Comparison of ENCODE assay signal across 7 mouse cellular contexts in genomic region chr4:154927899-154928337, GRCm38 (mm10). TPM values are rescaled to one million over a fixed set of nuclear protein-coding genes. Genes with fewer than 3 reads are reported as not detected.
DNase-seq lines count a peak whose midpoint lies in the region; ATAC-seq and TF ChIP-seq lines count a peak whose summit lies in the region.

No protein-coding gene starts in this region.

- peaks cover 27 to 53% of the 10 kb centered on the region in 2 experiments for H3K4me1 ChIP-seq in CH12.LX (ENCODE audit: control insufficient read depth in 1 of 2, insufficient read depth in 2 of 2)
- H3K4me1 ChIP-seq in heart, postnatal 0 days (ENCODE audit: control insufficient read depth, insufficient read depth), result peaks cover 7% of the 10 kb centered on the region
- H3K4me1 ChIP-seq in limb, embryonic 13.5 days, result peaks cover 24% of the 10 kb centered on the region
- no peaks in the 10 kb centered on the region for H3K4me1 ChIP-seq in forebrain, embryonic 14.5 days (ENCODE audit: control insufficient read depth, insufficient read depth, low read length)

- no peak for TF ChIP-seq EP300 in CH12.LX (IDR thresholded peaks at IDR 0.05; ENCODE audit: low read length)
- TF ChIP-seq EP300 in heart, postnatal 0 days (IDR thresholded peaks at IDR 0.05; ENCODE audit: low read depth), result no peak

- no peak for TF ChIP-seq RAD21 in CH12.LX (IDR thresholded peaks at IDR 0.05; ENCODE audit: low read depth, low read length)

- WGBS in heart, postnatal 0 days, result 38% methylated on average over 5 of the region's 5 CpGs
- WGBS in limb, embryonic 13.5 days, result 13% methylated on average over 5 of the region's 5 CpGs
- 82% methylated on average over 5 of the region's 5 CpGs for WGBS in forebrain, embryonic 14.5 days

- H3K4me3 ChIP-seq in CH12.LX (replicated peaks in 1 of 3; ENCODE audit: low read depth in 2 of 3, low read length in 2 of 3, poor library complexity in 1 of 3), result peak overlapping the region; percentile 58 to 74 (median 67)
- H3K4me3 ChIP-seq in heart, postnatal 0 days (ENCODE audit: low read depth, low read length), result peak overlapping the region; percentile 28
- peak overlapping the region; percentile 8; the same call in 1 of the 2 replicates for H3K4me3 ChIP-seq in limb, embryonic 13.5 days
- H3K4me3 ChIP-seq in forebrain, embryonic 14.5 days (ENCODE audit: low read depth, low read length), result no peak overlapping the region

- in situ Hi-C loops in CH12.LX (cut with MboI; ENCODE audit: low pct_ligation_motif_present, low pct_unique_long_range_greater_than_20kb, low sequenced_read_pairs), result loop anchor here (25.0 kb wide), 1 partner anchor 791 kb away; the partner anchor contains the start of genes Trp73 and Wrap73

- peak overlapping the region; percentile 91 for H3K9ac ChIP-seq in CH12.LX (ENCODE audit: insufficient read depth, low read depth)
- H3K9ac ChIP-seq in heart, postnatal 0 days (replicated peaks; ENCODE audit: low read depth, low read length), result peak overlapping the region; percentile 33
- peak overlapping the region; percentile 53 for H3K9ac ChIP-seq in limb, embryonic 13.5 days
- H3K9ac ChIP-seq in forebrain, embryonic 14.5 days (ENCODE audit: low read length), result no peak overlapping the region

- H3K9me3 ChIP-seq in CH12.LX (replicated peaks; ENCODE audit: low read length), result peaks cover 6% of the 10 kb centered on the region
- no peaks in the 10 kb centered on the region for H3K9me3 ChIP-seq in heart, postnatal 0 days (replicated peaks; ENCODE audit: control insufficient read depth, low read length)
- no peaks in the 10 kb centered on the region for H3K9me3 ChIP-seq in limb, embryonic 13.5 days
- H3K9me3 ChIP-seq in forebrain, embryonic 14.5 days (replicated peaks; ENCODE audit: control insufficient read depth, low read length), result no peaks in the 10 kb centered on the region

- no peak for DNase-seq in CH12.LX (ENCODE audit: extremely low read depth)
- no peak for DNase-seq in heart, postnatal 0 days (ENCODE audit: low spot score)
- peak; percentile 77 for DNase-seq in naive thymus-derived CD4-positive, alpha-beta T cell, adult 2 months (ENCODE audit: low read depth)
- DNase-seq in right cerebral cortex, adult 2 months (ENCODE audit: low spot score in 2 of 2), result no peak
- DNase-seq in forebrain, embryonic 14.5 days (ENCODE audit: low spot score), result no peak

- TF ChIP-seq CTCF in CH12.LX (conservative IDR thresholded peaks at IDR 0.05 in 1 of 2, IDR thresholded peaks at IDR 0.05 in 1 of 2; ENCODE audit: low read depth in 2 of 2, low read length in 2 of 2), result no peak
- no peak for TF ChIP-seq CTCF in heart, postnatal 0 days (IDR thresholded peaks at IDR 0.05; ENCODE audit: low read depth)

- peak overlapping the region; percentile 93 for H3K4me2 ChIP-seq in CH12.LX (ENCODE audit: insufficient read depth, low read depth, poor library complexity, severe bottlenecking)
- H3K4me2 ChIP-seq in heart, postnatal 0 days (ENCODE audit: low read depth, low read length), result peak overlapping the region; percentile 52
- H3K4me2 ChIP-seq in limb, embryonic 13.5 days (replicated peaks), result peak overlapping the region; percentile 49
- H3K4me2 ChIP-seq in forebrain, embryonic 14.5 days (ENCODE audit: low read length), result no peak overlapping the region

- peak overlapping the region; percentile 83 for H3K27ac ChIP-seq in CH12.LX (ENCODE audit: insufficient read depth, low read depth)
- peak overlapping the region; percentile 56 for H3K27ac ChIP-seq in heart, postnatal 0 days (ENCODE audit: low read depth)
- peak overlapping the region; percentile 76 for H3K27ac ChIP-seq in limb, embryonic 13.5 days
- no peak overlapping the region for H3K27ac ChIP-seq in forebrain, embryonic 14.5 days (ENCODE audit: low read depth, low read length)

- peak; percentile 58 for ATAC-seq in common myeloid progenitor, adult 5-6 weeks (replicated peaks; ENCODE audit: low read depth, poor library complexity, severe bottlenecking)
- ATAC-seq in heart, postnatal 0 days (ENCODE audit: insufficient read depth, low read depth), result peak; percentile 14; the same call in 1 of the 2 replicates
- peak; percentile 66; the same call in 1 of the 2 replicates for ATAC-seq in limb, embryonic 13.5 days (ENCODE audit: low FRiP score, low read depth)
- ATAC-seq in forebrain, embryonic 14.5 days, result no peak

- peaks cover 30 to 35% of the 10 kb centered on the region in 2 experiments for H3K36me3 ChIP-seq in CH12.LX (replicated peaks in 1 of 2; ENCODE audit: control insufficient read depth in 1 of 2, insufficient read depth in 1 of 2, low read length in 1 of 2)
- H3K36me3 ChIP-seq in heart, postnatal 0 days (replicated peaks; ENCODE audit: control insufficient read depth, insufficient read depth, low read length), result no peaks in the 10 kb centered on the region
- H3K36me3 ChIP-seq in limb, embryonic 13.5 days, result no peaks in the 10 kb centered on the region
- no peaks in the 10 kb centered on the region for H3K36me3 ChIP-seq in forebrain, embryonic 14.5 days (ENCODE audit: control insufficient read depth, insufficient read depth, low read length)

- TF ChIP-seq POLR2A in CH12.LX (IDR thresholded peaks at IDR 0.05; ENCODE audit: low read depth, low read length), result peak; percentile 57

- H3K27me3 ChIP-seq in CH12.LX (replicated peaks), result no peaks in the 10 kb centered on the region
- H3K27me3 ChIP-seq in heart, postnatal 0 days (ENCODE audit: control insufficient read depth, insufficient read depth, low read length), result no peaks in the 10 kb centered on the region
- H3K27me3 ChIP-seq in limb, embryonic 13.5 days, result no peaks in the 10 kb centered on the region
- H3K27me3 ChIP-seq in forebrain, embryonic 14.5 days (replicated peaks; ENCODE audit: control insufficient read depth, insufficient read depth, low read length), result no peaks in the 10 kb centered on the region

- dilution Hi-C loops in CH12.LX (cut with MboI; ENCODE audit: extremely low pct_ligation_motif_present, extremely low pct_unique_long_range_greater_than_20kb, low sequenced_read_pairs), result no loop called here

- peaks cover 25% of the 10 kb centered on the region for H3K79me2 ChIP-seq in CH12.LX (replicated peaks; ENCODE audit: control insufficient read depth, extremely low read depth, insufficient read depth, poor library complexity, severe bottlenecking)

TF ChIP-seq in CH12.LX, 34 proteins besides CTCF, POLR2A, EP300 and RAD21 (continues in another document):
- no peak for TF ChIP-seq TCF12 (IDR thresholded peaks at IDR 0.05; ENCODE audit: low read depth, low read length)
- no peak for TF ChIP-seq ZMIZ1 (IDR thresholded peaks at IDR 0.05; ENCODE audit: low read depth, low read length)

RNA-seq across cellular contexts. Expression of gene Tnfrsf14, which starts 0.4 kb away (rescaled TPM):
- total RNA-seq in CH12.LX (2012; rRNA removed) (68.3 and 109 TPM in 2 replicates), CH12.LX (2014; rRNA removed) (21.0 and 25.9 TPM in 2 replicates)
- polyA plus RNA-seq in CH12.LX (2012; ENCODE audit: insufficient read length, low read depth), result 19.8 and 20.0 TPM in 2 replicates
- 45.4 and 71.6 TPM in 2 replicates for total RNA-seq in common myeloid progenitor, adult 5-6 weeks (2017)
- 2.7 and 40.9 TPM in 2 replicates for total RNA-seq in heart, postnatal 0 days (2014; rRNA removed; ENCODE audit: low replicate concordance)
- polyA plus RNA-seq in heart, postnatal 0 days (2015; fragmentation: Nextera tagmentation; extraction: Ambion mirVana), result 0.30 and 0.40 TPM in 2 replicates
- polyA plus RNA-seq in limb, embryonic 13.5 days (2015; fragmentation: Nextera tagmentation; extraction: Ambion mirVana), result 1.2 and 1.8 TPM in 2 replicates
- not detected in 2 replicates for polyA plus RNA-seq in forebrain, embryonic 14.5 days (2014; fragmentation: Nextera tagmentation; extraction: Ambion mirVana)

RNA-seq across cellular contexts. Expression of gene Fam213b, which starts 29.0 kb away (rescaled TPM):
- 28.3 and 49.8 TPM in 2 replicates for total RNA-seq in CH12.LX (2012; rRNA removed)
- total RNA-seq in CH12.LX (2014; rRNA removed), result 6.1 and 7.5 TPM in 2 replicates
- 5.5 and 7.0 TPM in 2 replicates for polyA plus RNA-seq in CH12.LX (2012; ENCODE audit: insufficient read length, low read depth)
- 0.87 TPM in 1 of 2 replicates, not detected in the other for total RNA-seq in common myeloid progenitor, adult 5-6 weeks (2017)
- 43.5 and 72.4 TPM in 2 replicates for total RNA-seq in heart, postnatal 0 days (2014; rRNA removed; ENCODE audit: low replicate concordance)
- polyA plus RNA-seq in heart, postnatal 0 days (2015; fragmentation: Nextera tagmentation; extraction: Ambion mirVana), result 75.4 and 76.2 TPM in 2 replicates
- polyA plus RNA-seq in limb, embryonic 13.5 days (2015; fragmentation: Nextera tagmentation; extraction: Ambion mirVana), result 44.3 and 45.1 TPM in 2 replicates
- polyA plus RNA-seq in forebrain, embryonic 14.5 days (2014; fragmentation: Nextera tagmentation; extraction: Ambion mirVana), result 40.3 and 45.9 TPM in 2 replicates

RNA-seq across cellular contexts. Expression of gene Hes5, which starts 32.8 kb away (rescaled TPM):
- total RNA-seq in CH12.LX (2012; rRNA removed) (6.2 and 6.8 TPM in 2 replicates), CH12.LX (2014; rRNA removed) (2.1 and 2.7 TPM in 2 replicates)
- polyA plus RNA-seq in CH12.LX (2012; ENCODE audit: insufficient read length, low read depth), result 1.5 and 1.7 TPM in 2 replicates
- total RNA-seq in common myeloid progenitor, adult 5-6 weeks (2017), result not detected in 2 replicates
- not detected in 2 replicates for total RNA-seq in heart, postnatal 0 days (2014; rRNA removed; ENCODE audit: low replicate concordance)
- not detected in 2 replicates for polyA plus RNA-seq in heart, postnatal 0 days (2015; fragmentation: Nextera tagmentation; extraction: Ambion mirVana)
- 0.94 and 2.3 TPM in 2 replicates for polyA plus RNA-seq in limb, embryonic 13.5 days (2015; fragmentation: Nextera tagmentation; extraction: Ambion mirVana)
- 73.0 and 86.0 TPM in 2 replicates for polyA plus RNA-seq in forebrain, embryonic 14.5 days (2014; fragmentation: Nextera tagmentation; extraction: Ambion mirVana)

RNA-seq across cellular contexts. Expression of gene Pank4, which starts 36.0 kb away (rescaled TPM):
- 30.6 and 34.7 TPM in 2 replicates for total RNA-seq in CH12.LX (2012; rRNA removed)
- 27.6 and 28.1 TPM in 2 replicates for total RNA-seq in CH12.LX (2014; rRNA removed)
- 22.4 and 23.2 TPM in 2 replicates for polyA plus RNA-seq in CH12.LX (2012; ENCODE audit: insufficient read length, low read depth)
- total RNA-seq in common myeloid progenitor, adult 5-6 weeks (2017), result 15.0 and 35.5 TPM in 2 replicates
- 45.6 and 62.0 TPM in 2 replicates for total RNA-seq in heart, postnatal 0 days (2014; rRNA removed; ENCODE audit: low replicate concordance)
- 27.4 and 30.6 TPM in 2 replicates for polyA plus RNA-seq in heart, postnatal 0 days (2015; fragmentation: Nextera tagmentation; extraction: Ambion mirVana)
- polyA plus RNA-seq in limb, embryonic 13.5 days (2015; fragmentation: Nextera tagmentation; extraction: Ambion mirVana), result 46.0 and 48.2 TPM in 2 replicates
- polyA plus RNA-seq in forebrain, embryonic 14.5 days (2014; fragmentation: Nextera tagmentation; extraction: Ambion mirVana), result 34.6 and 38.9 TPM in 2 replicates

RNA-seq across cellular contexts. Expression of gene Mmel1, which starts 58.5 kb away (rescaled TPM):
- 2.0 and 3.9 TPM in 2 replicates for total RNA-seq in CH12.LX (2012; rRNA removed)
- total RNA-seq in CH12.LX (2014; rRNA removed), result 2.0 and 2.2 TPM in 2 replicates
- 0.70 and 0.71 TPM in 2 replicates for polyA plus RNA-seq in CH12.LX (2012; ENCODE audit: insufficient read length, low read depth)
- total RNA-seq in common myeloid progenitor, adult 5-6 weeks (2017), result not detected in 2 replicates
- total RNA-seq in heart, postnatal 0 days (2014; rRNA removed; ENCODE audit: low replicate concordance), result 0.34 TPM in 1 of 2 replicates, not detected in the other
- polyA plus RNA-seq in heart, postnatal 0 days (2015; fragmentation: Nextera tagmentation; extraction: Ambion mirVana), result 0.07 and 0.12 TPM in 2 replicates
- polyA plus RNA-seq in limb, embryonic 13.5 days (2015; fragmentation: Nextera tagmentation; extraction: Ambion mirVana), result 0.05 and 0.23 TPM in 2 replicates
- polyA plus RNA-seq in forebrain, embryonic 14.5 days (2014; fragmentation: Nextera tagmentation; extraction: Ambion mirVana), result 0.13 and 0.37 TPM in 2 replicates

Comparison
In these comparisons a context has a peak if more than half of its experiments do, and no peak if none do; other contexts are left out.
1. RNA of gene Hes5, which starts 32.8 kb away (polyA plus RNA-seq): 73.0 to 86.0 TPM in forebrain, embryonic 14.5 days; 1.5 to 1.7 TPM in CH12.LX, 0.94 to 2.3 TPM in limb, embryonic 13.5 days and not detected in heart, postnatal 0 days; every median in the first group is over 10 times any median in the second.